7 mouse cellular contexts compared by ENCODE assay signal in genomic region chr8:34689825-34690493, GRCm38 (mm10).
A peak's percentile ranks its signal among the peaks of the same experiment; 100 is the strongest.
DNase-seq lines count a peak whose midpoint lies in the region; ATAC-seq lines count a peak whose summit lies in the region.

No protein-coding gene starts in this region.

- peak; percentile 93 for DNase-seq in R1 (ENCODE audit: low read depth, low spot score)
- DNase-seq in forebrain, embryonic 11.5 days (ENCODE audit: low spot score) = no peak
- DNase-seq in limb, embryonic 11.5 days (ENCODE audit: low spot score) = no peak
- DNase-seq in spleen, postnatal 14 days (ENCODE audit: low spot score in 2 of 2) = no peak
- no peak for DNase-seq in layer of hippocampus, postnatal 14 days (ENCODE audit: low spot score in 2 of 2)

- H3K36me3 ChIP-seq in forebrain, embryonic 11.5 days (ENCODE audit: control insufficient read depth, insufficient read depth, low read length) = no peaks in the 10 kb centered on the region
- no peaks in the 10 kb centered on the region for H3K36me3 ChIP-seq in limb, embryonic 11.5 days (ENCODE audit: control insufficient read depth, insufficient read depth, low read length)
- H3K36me3 ChIP-seq in midbrain, embryonic 13.5 days = no peaks in the 10 kb centered on the region

- H3K27ac ChIP-seq in forebrain, embryonic 11.5 days (ENCODE audit: low read depth, low read length) = no peak overlapping the region
- no peak overlapping the region for H3K27ac ChIP-seq in limb, embryonic 11.5 days (replicated peaks; ENCODE audit: low read depth, low read length)
- no peak overlapping the region for H3K27ac ChIP-seq in midbrain, embryonic 13.5 days

- H3K4me3 ChIP-seq in forebrain, embryonic 11.5 days (ENCODE audit: low read depth, low read length) = 0 out of 2 replicates have a peak overlapping the region, but pooled peaks have one; percentile 5
- no peak overlapping the region for H3K4me3 ChIP-seq in limb, embryonic 11.5 days (ENCODE audit: low read depth, low read length)
- 0 out of 2 replicates have a peak overlapping the region, but pooled peaks have one; percentile 8 for H3K4me3 ChIP-seq in midbrain, embryonic 13.5 days (replicated peaks)

- no peaks in the 10 kb centered on the region; the same call in 1 of the 2 replicates for H3K27me3 ChIP-seq in forebrain, embryonic 11.5 days (ENCODE audit: control insufficient read depth, insufficient read depth, low read length)
- peaks cover 8% of the 10 kb centered on the region; the same call in 1 of the 2 replicates for H3K27me3 ChIP-seq in limb, embryonic 11.5 days (ENCODE audit: control insufficient read depth, insufficient read depth, low read length)
- peaks cover 5% of the 10 kb centered on the region; the same call in 1 of the 2 replicates for H3K27me3 ChIP-seq in midbrain, embryonic 13.5 days

- 7% methylated on average over 9 of the region's 9 CpGs for WGBS in forebrain, embryonic 11.5 days
- WGBS in limb, embryonic 11.5 days = 19% methylated on average over 9 of the region's 9 CpGs
- 8% methylated on average over 9 of the region's 9 CpGs for WGBS in midbrain, embryonic 13.5 days

- H3K9ac ChIP-seq in forebrain, embryonic 11.5 days (ENCODE audit: low read length) = no peak overlapping the region
- H3K9ac ChIP-seq in limb, embryonic 11.5 days (ENCODE audit: low read length) = no peak overlapping the region
- no peak overlapping the region for H3K9ac ChIP-seq in midbrain, embryonic 13.5 days (replicated peaks)

- 0 out of 2 replicates have a peak, but pooled peaks have one; percentile 12 for ATAC-seq in forebrain, embryonic 11.5 days (replicated peaks; ENCODE audit: low FRiP score)
- ATAC-seq in limb, embryonic 11.5 days (ENCODE audit: insufficient number of reproducible peaks, low FRiP score, low TSS enrichment, low read depth) = no peak
- ATAC-seq in midbrain, embryonic 13.5 days = no peak
- ATAC-seq in cerebellum, adult (ENCODE audit: insufficient number of reproducible peaks, low FRiP score, low TSS enrichment) = no peak

- peak overlapping the region; percentile 37 for H3K4me2 ChIP-seq in forebrain, embryonic 11.5 days (ENCODE audit: low read depth, low read length, severe bottlenecking)
- H3K4me2 ChIP-seq in limb, embryonic 11.5 days (ENCODE audit: low read depth, severe bottlenecking) = peak overlapping the region; percentile 41
- peak overlapping the region; percentile 29 for H3K4me2 ChIP-seq in midbrain, embryonic 13.5 days (replicated peaks)

- H3K4me1 ChIP-seq in forebrain, embryonic 11.5 days (replicated peaks; ENCODE audit: control insufficient read depth, insufficient read depth, low read length) = peaks cover 2% of the 10 kb centered on the region; the same call in 1 of the 2 replicates
- no peaks in the 10 kb centered on the region for H3K4me1 ChIP-seq in limb, embryonic 11.5 days (ENCODE audit: control insufficient read depth, insufficient read depth, low read length)
- peaks cover 21% of the 10 kb centered on the region for H3K4me1 ChIP-seq in midbrain, embryonic 13.5 days (replicated peaks)

- no peaks in the 10 kb centered on the region for H3K9me3 ChIP-seq in forebrain, embryonic 11.5 days (ENCODE audit: control insufficient read depth, low read length)
- H3K9me3 ChIP-seq in limb, embryonic 11.5 days (ENCODE audit: control insufficient read depth, low read length) = no peaks in the 10 kb centered on the region
- no peaks in the 10 kb centered on the region for H3K9me3 ChIP-seq in midbrain, embryonic 13.5 days
